Mouse (Mus musculus): ENCODE measurements around the gene Sdc3. TPM values are rescaled to one million over a fixed set of nuclear protein-coding genes. Genes with fewer than 3 reads are reported as not detected.

The Sdc3 gene
- total RNA-seq, 2 experiments from 2014 or later = 145 to 146 TPM

GRCm38 (mm10) chr4:130873440-130873839, 81.1 kb downstream of the Sdc3 start:
- DNase-seq (ENCODE audit: low spot score in 2 of 2) = no peak

- DNase-seq (ENCODE audit: low spot score in 2 of 2) = no peak
Measured at GRCm38 (mm10) chr4:130874601-130875000, 82.3 kb downstream of the Sdc3 start.

Other genes with a start within 250 kb of the Sdc3 start
- gene Nkain1, start 218.4 kb upstream of the Sdc3 start, total RNA-seq (2021) = 10 to 100 TPM; 35.5 to 37.1 TPM
- 100 to 1,000 TPM; 114 to 124 TPM for gene Pum1, start 129.2 kb upstream of the Sdc3 start, total RNA-seq (2021)
- gene Laptm5, start 120.6 kb downstream of the Sdc3 start, total RNA-seq (2021) = 10 to 100 TPM; 39.2 to 42.9 TPM
- under 1 TPM; 0.33 to 0.72 TPM for gene Matn1, start 151.8 kb downstream of the Sdc3 start, total RNA-seq (2021)

Data from layer of hippocampus, adult 18-20 months (tissue).